Mouse (Mus musculus) G1E-ER4 (cell line): Measurements from ENCODE around the gene Rerg. TPM values are rescaled to one million over a fixed set of nuclear protein-coding genes. Genes with fewer than 3 reads are reported as not detected.

Experiments used
- GATA1 ChIP-seq: IDR thresholded peaks from one replicate; pipeline ENCODE4 v1.8.0; 2012; ENCODE audit warnings: low read length, inconsistent platforms
- polyA plus RNA-seq: library from polyadenylated mRNA; stranded (reverse); fragments of >175 nt; gene quantifications from 2 replicates; pipeline ENCODE4 v1.2.3, GENCODE M21; 2012

Gene Rerg
- polyA plus RNA-seq, 1 experiment = not detected

DNA sequence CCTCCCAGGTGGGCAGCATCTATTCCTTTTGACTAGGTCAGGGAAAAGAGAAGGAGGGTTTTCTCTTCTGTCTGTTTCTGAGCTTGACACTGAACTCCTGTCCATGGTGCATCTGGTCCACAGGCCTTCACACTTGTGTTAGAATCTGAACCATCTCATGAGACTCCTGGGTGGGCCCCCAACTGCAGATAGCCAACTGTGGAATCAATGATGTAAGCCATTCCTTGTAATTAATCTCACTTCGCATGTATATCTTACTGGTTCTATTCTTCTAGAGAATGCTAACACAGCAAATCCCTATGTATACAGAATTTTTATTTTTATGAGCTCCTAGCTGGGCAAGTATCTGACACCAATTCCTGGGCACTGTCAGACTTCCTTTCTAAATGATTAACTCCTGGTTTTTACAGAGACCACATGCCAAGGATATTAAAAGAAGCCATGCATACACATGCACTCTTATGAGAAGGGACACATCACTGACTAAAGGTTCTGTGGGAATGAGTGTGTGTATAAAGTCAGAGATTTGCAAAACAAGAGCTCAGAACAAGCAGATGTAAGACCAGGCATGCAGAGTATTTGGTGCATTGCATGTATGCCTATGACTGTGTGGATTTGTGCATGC lies 53.3 kb downstream of the Rerg start:
- TF ChIP-seq GATA1 = no peak

DNA sequence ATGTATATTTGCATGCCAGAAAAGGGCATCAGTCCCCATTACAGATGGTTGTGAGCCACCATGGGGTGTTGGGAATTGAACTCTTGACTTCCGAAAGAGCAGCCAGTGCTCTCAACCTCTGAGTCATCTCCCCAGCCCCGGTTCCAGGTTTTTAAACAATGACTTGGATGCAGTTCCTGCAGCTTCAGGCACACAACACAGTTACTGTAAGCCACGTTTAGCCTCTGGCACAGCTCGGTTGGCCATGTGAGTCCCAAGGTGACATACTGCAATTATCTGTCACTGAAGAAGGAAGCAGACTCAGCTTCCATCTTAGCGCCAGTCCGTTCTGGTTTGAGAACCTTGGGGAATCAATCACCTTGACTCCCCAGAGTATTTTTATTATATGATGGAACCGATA lies 55.4 kb downstream of the Rerg start:
- no peak for TF ChIP-seq GATA1

DNA sequence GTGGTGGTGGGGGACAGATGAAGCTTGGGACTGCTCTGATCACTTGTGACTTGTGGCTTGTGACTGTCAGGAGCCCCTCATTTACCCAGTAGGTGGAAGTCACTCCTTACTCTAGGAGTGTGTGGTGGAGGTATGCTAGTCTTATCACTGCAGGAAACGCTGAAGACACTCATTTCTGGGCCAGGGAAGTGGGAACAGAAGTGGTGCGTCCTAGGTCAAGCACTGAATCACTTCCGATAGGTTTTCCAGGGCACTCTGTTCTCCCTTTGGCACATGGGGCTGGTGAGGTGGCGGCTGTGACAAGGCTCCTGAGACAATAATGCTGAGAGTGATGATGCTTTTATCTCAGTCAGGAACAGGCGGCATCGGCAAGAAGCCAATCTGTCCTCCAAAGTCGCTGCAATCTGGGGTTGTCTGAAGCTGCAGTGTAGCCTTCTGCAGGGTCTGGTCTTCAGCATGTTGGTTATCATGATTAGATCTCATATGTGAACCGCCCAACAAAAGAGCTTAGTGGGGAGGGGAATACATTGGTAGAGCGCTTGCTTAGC lies 59.0 kb downstream of the Rerg start:
- TF ChIP-seq GATA1 = no peak

DNA sequence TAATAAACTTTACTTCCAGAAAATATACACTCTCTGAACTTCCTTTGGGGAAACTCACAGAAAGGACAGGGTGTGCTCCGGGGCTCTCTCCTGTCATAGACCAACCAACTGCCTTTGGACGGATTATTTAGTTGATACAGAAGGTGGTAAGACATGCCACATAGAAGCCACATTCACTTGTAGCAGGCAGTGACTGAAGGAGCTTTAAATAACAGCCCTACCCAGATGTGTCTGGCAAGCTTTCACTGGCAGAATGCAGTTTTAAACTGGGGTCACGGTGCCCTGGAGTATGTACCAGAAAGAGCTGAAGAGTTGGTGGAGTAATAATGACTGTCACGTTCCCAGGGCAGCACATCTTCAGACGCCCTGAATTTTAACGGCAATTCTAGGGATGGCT lies 59.5 kb downstream of the Rerg start:
- TF ChIP-seq GATA1 = no peak

DNA sequence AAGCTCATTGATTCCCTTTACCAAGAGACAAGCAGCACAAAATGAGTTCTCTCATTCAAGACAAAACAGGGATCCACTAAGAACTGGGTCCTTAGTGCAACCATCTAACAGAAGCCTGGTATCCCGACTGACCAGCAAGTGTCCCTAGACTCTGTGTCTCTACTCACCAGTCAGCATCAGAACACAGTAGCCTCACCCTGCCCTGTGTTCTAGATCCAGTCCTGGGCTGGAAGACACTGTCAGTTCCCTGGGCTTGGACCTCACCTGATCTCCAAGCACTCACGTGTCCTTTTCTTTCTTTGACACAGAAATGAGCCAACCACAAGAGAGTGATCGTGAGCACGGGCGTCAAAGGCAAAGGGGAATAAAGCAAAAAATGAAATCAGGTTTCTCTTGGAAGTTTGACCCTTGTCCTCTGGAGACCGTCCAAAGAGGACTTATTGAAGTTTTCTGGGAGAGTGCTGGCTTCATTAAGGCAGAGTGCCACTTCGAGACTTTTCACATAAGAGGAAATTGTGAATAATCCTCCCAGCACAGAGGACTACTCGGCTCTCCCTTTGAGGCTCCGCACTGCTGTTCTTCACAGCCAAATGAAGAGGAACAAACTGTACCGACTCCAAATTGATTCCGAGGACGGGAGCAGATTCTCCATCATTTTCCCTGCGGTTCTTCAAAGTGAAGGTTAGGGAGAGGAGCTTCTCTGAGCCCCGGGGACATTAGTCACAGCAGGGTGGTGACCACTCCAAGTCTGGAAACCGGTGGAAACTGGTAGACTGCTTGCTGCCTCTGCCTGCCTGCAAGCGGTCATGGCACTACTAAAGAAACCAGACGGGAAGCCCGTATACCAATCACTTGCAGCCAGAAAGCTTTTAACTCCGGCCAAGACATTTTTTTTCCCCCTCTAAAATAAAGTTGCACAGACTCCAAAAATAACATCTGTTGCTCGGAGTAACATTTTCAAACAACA lies 60.2 kb downstream of the Rerg start:
- TF ChIP-seq GATA1 = no peak

DNA sequence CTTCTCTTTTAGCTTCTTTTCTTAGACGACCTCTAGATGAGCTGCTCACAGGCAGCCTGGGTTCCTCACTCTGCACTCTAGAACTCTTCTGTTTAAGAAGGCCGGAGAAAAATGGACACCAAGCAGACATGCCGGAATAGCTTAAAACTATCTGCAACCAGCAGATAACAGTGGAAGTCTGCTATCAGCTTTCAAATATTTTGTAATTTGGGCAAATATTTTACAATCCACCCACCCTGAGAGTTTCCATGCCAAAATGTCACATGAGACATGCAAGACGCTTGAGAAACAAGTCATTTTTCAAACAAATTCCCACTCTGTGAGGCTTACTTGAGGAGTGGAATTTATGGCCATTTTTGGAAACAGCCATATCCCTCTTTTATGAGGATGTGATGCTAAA lies 65.0 kb downstream of the Rerg start:
- TF ChIP-seq GATA1 = no peak

DNA sequence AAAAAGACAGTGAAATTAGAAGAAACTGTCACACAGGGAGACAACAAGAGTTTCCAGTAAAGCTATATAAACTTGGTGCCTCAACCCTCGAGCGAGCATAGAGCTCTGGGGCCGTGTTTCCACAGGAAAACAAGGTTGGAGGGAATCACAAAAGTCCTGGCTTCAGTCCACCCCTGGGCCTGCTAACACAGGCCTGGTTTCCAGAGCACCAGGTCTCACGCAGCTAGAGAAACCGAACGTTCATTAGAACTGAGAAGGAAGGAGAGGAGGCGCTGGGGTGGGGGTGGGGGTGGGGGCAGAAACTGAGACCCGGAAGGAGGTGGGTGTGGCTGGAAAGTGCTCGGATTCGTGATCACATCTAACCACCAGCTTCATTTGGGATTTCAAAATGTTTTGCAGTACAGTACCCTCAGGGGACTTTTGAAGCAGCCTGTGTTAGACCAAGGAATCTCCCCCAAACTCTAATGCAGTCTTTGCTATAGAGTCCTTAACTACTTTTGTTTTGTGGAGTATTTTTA lies 67.6 kb downstream of the Rerg start:
- TF ChIP-seq GATA1 = no peak

DNA sequence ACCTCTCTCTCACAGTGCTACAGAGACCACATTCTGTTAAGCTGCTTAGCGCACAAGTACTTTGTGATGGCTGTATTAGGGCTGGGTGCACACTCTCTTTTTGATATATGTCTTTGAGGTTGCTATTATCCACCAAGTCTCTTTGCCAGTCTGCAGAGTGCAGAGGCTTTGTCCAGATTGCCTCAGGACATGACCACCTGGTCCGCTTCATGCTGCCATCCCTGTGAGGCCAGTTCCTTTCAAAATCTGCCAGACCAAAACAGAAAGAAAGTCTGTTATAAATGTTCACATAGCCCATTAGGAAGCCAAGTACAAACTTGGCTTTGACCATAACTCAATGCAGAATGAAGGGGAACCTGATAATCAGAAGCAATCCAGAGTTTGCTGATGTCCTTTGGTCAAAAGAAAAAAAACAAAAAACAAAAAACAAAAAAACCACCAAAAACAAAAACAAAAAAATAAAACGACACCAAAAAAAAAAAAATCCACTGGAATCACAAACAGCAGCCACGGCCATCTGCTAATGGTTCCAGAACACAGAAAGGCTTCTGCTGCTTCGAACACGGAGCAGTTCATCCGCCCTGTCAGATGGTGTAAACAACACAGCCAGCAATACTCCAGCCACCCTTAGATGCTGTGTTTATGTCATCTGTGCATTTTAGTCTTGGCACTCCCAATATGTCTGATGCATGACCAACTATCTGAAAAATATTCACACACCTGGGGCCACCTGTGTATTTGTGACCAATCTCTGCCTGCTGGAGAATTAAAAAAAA lies 68.2 kb downstream of the Rerg start:
- TF ChIP-seq GATA1 = no peak

DNA sequence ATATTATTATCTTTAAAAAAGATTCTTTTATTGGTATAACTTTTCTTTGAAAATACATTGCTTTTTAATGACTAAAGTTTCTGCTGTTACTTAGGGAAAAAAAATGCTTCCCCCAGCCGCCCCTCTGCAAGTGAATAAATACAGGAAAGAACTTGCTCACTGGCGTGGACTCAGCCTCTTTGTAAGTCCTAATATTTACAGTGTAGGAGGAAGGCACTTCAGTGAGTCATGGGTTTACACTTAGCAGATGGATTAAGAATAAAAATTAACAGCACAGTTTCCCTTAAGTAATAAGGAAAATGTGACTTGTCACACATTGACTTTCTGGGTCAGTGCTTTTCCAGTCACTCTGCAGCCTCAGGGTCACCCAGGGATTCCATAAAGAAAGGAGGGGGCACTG lies 70.0 kb downstream of the Rerg start:
- no peak for TF ChIP-seq GATA1

DNA sequence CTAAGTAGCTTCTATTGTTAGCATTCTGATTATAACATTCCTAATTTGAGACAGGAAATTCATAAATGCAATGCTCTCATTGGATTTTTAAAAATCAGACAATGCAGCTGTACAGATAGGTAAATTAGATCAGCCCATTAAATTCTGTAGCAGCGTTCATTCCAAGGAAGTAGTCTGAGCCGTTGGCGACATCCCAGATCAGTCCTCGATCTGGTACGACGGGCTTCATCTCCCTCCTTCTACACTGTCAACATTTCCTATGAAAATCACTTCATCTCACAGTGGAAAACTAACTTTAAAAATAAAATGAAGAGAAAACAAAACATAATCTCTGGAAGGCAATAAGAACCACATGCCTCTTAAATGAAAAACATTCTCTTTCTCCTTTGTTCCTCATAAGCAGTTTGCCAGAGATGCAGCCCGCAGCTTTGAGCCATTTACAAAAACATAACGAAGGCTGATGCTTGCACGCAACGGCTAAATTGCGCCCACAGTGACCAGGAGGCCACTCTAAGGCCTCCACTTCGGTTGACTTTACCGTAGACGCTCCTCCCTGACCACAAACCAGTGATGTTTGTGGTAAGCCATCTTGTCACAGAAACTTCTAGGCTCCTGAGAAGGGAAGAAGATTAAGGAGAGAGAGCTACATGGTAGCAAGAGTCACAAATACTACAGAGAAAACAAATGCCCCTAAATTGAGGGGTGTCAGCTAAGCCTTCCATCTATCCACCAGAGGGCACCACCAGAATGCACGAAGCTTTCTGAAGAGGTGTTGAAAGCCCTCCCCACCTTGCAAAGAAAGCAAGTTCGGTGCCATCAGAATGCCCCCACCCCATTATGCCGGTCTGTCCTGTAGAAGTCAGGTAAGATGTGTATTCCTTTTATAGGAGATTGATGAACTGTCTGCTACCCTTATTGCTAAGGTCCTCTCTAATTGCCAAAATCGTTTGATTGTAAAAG lies 71.8 kb downstream of the Rerg start:
- no peak for TF ChIP-seq GATA1

DNA sequence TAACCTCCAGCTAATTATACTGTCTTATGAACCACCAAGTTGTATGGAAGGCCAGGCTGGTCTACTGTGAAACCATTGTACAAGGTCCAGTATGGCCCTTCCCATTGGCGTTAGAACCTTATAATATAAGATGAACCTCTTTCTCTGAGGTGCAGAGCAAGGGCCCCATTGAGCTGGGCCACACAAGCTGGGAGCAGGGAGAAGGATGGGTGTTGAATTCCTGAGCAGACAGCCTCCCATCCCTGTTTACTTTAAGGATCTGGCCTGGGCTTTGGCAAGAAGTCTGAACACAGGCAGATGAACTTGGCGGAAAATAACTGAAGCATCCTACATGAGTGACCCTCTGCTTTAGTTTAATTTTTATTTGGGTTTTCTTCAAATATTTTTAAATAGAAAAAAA lies 75.8 kb downstream of the Rerg start:
- no peak for TF ChIP-seq GATA1

DNA sequence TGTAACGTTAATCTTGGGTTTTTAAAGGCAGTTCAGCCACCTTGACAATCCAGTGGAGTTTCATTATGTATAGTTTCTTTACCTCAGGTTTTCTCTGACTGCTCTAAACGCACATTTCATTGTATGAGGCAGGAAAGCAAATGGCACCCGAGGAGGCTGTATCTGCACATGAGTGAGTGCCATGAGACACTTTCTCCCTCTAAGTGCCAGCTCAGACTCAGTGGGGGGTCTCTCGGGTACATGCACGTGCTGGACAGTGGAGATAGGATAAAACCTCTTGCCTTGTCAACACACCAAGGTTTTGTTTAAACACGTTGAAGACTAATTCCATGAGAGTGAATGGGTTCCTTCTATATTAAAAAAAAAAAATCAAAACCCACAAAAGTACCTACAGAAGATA lies 81.8 kb downstream of the Rerg start:
- TF ChIP-seq GATA1 = no peak

DNA sequence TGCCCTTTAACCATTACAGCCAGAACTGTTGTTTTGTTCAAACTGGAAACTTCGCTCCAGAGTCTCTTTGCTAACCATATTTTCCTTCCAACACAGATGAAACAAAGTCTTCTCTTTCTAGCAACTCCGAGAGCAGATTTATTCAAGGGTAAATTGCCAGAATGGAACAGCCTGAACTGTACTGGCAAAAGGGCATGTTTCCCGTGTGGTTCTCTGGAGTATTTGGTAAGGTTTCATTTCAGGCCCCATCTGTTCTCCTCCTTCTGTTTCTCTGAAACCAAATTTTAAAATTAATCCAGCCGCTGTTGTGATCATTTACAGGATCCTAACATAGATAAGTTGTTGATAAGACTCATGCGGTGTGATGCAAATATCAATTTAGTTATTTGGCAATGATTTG lies 82.3 kb downstream of the Rerg start:
- TF ChIP-seq GATA1 = no peak

DNA sequence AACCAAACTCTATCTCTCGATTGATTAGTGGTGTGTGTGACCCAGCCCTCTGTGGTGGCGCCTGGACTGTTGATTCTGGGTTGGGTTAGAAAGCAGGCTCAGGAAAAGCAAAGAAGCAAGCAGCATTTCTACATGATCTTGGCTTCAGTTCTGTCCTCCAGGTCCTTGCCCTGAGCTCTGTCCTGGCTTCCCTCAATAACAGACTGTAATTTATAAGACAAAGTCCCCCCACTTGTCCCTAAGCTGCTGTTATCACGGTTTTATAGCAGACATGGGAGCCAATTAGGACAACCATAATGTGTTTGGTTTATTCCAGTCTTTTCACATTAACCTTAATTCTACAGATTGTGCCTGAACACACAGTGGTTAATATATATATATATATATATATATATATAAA lies 82.8 kb downstream of the Rerg start:
- TF ChIP-seq GATA1 = no peak
